ENCODE assay signal across 23 mouse cellular contexts in the genomic region with DNA sequence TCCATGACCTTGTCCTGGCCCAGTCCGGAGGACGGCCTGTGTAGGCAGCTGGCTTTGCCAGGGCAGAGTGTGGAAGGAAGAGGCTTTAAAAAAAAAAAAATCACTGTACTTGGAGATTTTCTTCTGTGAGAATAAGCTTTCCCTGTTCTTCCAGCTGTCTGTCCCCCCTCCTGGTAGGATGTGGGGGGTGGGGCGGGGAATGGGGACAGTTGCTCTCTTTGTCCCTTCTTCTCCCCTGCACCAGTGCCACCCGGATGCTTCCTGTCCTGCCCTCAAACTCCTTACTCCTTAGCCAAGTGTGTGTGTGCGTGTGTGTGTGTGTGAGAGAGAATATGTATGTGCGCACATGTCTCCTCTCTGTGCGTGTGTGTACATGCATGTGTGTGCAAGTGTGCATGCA. TPM values are rescaled to one million over a fixed set of nuclear protein-coding genes. Genes with fewer than 3 reads are reported as not detected.
DNase-seq lines count a peak whose midpoint lies in the region; ATAC-seq and TF ChIP-seq lines count a peak whose summit lies in the region.
"Had no signal": no experiment of that assay in that cellular context is flagged by ENCODE, and none has a peak within 500 bp of the region (broad histone marks: within the 10 kb centered on the region; RNA-seq: fewer than 3 reads in every experiment).

No protein-coding gene starts in this region.

- H3K27me3 ChIP-seq in embryonic facial prominence, embryonic 12.5 days = no peaks in the 10 kb centered on the region
- H3K27me3 ChIP-seq in embryonic facial prominence, embryonic 10.5 days (replicated peaks; ENCODE audit: low read depth, poor library complexity, severe bottlenecking) = no peaks in the 10 kb centered on the region
- no peaks in the 10 kb centered on the region for H3K27me3 ChIP-seq in hindbrain, postnatal 0 days (ENCODE audit: insufficient read depth, low read length)
- H3K27me3 ChIP-seq in hindbrain, embryonic 16.5 days (replicated peaks; ENCODE audit: control insufficient read depth, insufficient read depth, low read length) = no peaks in the 10 kb centered on the region
- H3K27me3 ChIP-seq in E14TG2a.4 (ENCODE audit: insufficient read depth, low read length) = no peaks in the 10 kb centered on the region
- H3K27me3 ChIP-seq in limb, embryonic 15.5 days = no peaks in the 10 kb centered on the region
- no peaks in the 10 kb centered on the region for H3K27me3 ChIP-seq in forebrain, embryonic 13.5 days
- H3K27me3 ChIP-seq: heart, embryonic 13.5 days; hindbrain, embryonic 13.5 days had no signal

- no peak overlapping the region for H3K9ac ChIP-seq in embryonic facial prominence, embryonic 12.5 days
- H3K9ac ChIP-seq in hindbrain, postnatal 0 days (replicated peaks; ENCODE audit: low read length) = no peak overlapping the region
- no peak overlapping the region for H3K9ac ChIP-seq in hindbrain, embryonic 16.5 days (ENCODE audit: low read depth, low read length)
- no peak overlapping the region for H3K9ac ChIP-seq in limb, embryonic 15.5 days
- no peak overlapping the region for H3K9ac ChIP-seq in forebrain, embryonic 13.5 days
- H3K9ac ChIP-seq: heart, embryonic 13.5 days; hindbrain, embryonic 13.5 days had no signal

- peaks cover 21% of the 10 kb centered on the region for H3K36me3 ChIP-seq in embryonic facial prominence, embryonic 12.5 days
- H3K36me3 ChIP-seq in embryonic facial prominence, embryonic 10.5 days (replicated peaks) = peaks cover 41% of the 10 kb centered on the region
- peaks cover 7% of the 10 kb centered on the region; the same call in 1 of the 2 replicates for H3K36me3 ChIP-seq in hindbrain, postnatal 0 days (ENCODE audit: insufficient read depth, low read length)
- peaks cover 7% of the 10 kb centered on the region for H3K36me3 ChIP-seq in hindbrain, embryonic 16.5 days (ENCODE audit: control insufficient read depth, insufficient read depth, low read length)
- peaks cover 28% of the 10 kb centered on the region for H3K36me3 ChIP-seq in E14TG2a.4 (ENCODE audit: insufficient read depth, low read length)
- H3K36me3 ChIP-seq in limb, embryonic 15.5 days = peaks cover 24% of the 10 kb centered on the region
- H3K36me3 ChIP-seq in forebrain, embryonic 13.5 days (ENCODE audit: poor library complexity, severe bottlenecking) = peaks cover 22% of the 10 kb centered on the region

- WGBS in embryonic facial prominence, embryonic 12.5 days = 57% methylated on average over 7 of the region's 7 CpGs
- WGBS in embryonic facial prominence, embryonic 10.5 days = 64% methylated on average over 7 of the region's 7 CpGs
- WGBS in hindbrain, postnatal 0 days = 69% methylated on average over 7 of the region's 7 CpGs
- WGBS in hindbrain, embryonic 16.5 days = 97% methylated on average over 6 of the region's 7 CpGs
- 76% methylated on average over 7 of the region's 7 CpGs for WGBS in limb, embryonic 15.5 days
- WGBS in forebrain, embryonic 13.5 days = 94% methylated on average over 7 of the region's 7 CpGs

- no peak for ATAC-seq in embryonic facial prominence, embryonic 12.5 days (ENCODE audit: insufficient number of reproducible peaks, insufficient read depth, low FRiP score, low TSS enrichment)
- no peak for ATAC-seq in hindbrain, postnatal 0 days
- no peak for ATAC-seq in hindbrain, embryonic 16.5 days
- no peak for ATAC-seq in limb, embryonic 15.5 days (ENCODE audit: insufficient number of reproducible peaks, low FRiP score, low TSS enrichment, low read depth)
- ATAC-seq in forebrain, embryonic 13.5 days = no peak
- ATAC-seq: forebrain, embryonic 16.5 days; inflammation-experienced regulatory T-cells, adult 6 months; intestine, postnatal 0 days had no signal

- no peaks in the 10 kb centered on the region for H3K9me3 ChIP-seq in embryonic facial prominence, embryonic 12.5 days
- peaks cover 4% of the 10 kb centered on the region; the same call in 1 of the 2 replicates for H3K9me3 ChIP-seq in embryonic facial prominence, embryonic 10.5 days
- no peaks in the 10 kb centered on the region for H3K9me3 ChIP-seq in hindbrain, postnatal 0 days (ENCODE audit: low read length)
- H3K9me3 ChIP-seq in hindbrain, embryonic 16.5 days (ENCODE audit: control insufficient read depth, low read length) = no peaks in the 10 kb centered on the region
- H3K9me3 ChIP-seq in E14TG2a.4 (ENCODE audit: low read length) = no peaks in the 10 kb centered on the region
- no peaks in the 10 kb centered on the region for H3K9me3 ChIP-seq in limb, embryonic 15.5 days
- no peaks in the 10 kb centered on the region for H3K9me3 ChIP-seq in forebrain, embryonic 13.5 days (replicated peaks)
- H3K9me3 ChIP-seq: heart, embryonic 13.5 days; hindbrain, embryonic 13.5 days had no signal

- no peak overlapping the region for H3K4me3 ChIP-seq in embryonic facial prominence, embryonic 12.5 days
- H3K4me3 ChIP-seq in embryonic facial prominence, embryonic 10.5 days = no peak overlapping the region
- no peak overlapping the region for H3K4me3 ChIP-seq in hindbrain, postnatal 0 days (ENCODE audit: low read length)
- H3K4me3 ChIP-seq in hindbrain, embryonic 16.5 days (ENCODE audit: low read length) = no peak overlapping the region
- peak overlapping the region; percentile 67 for H3K4me3 ChIP-seq in E14TG2a.4 (replicated peaks; ENCODE audit: low read length)
- no peak overlapping the region for H3K4me3 ChIP-seq in limb, embryonic 15.5 days
- no peak overlapping the region for H3K4me3 ChIP-seq in forebrain, embryonic 13.5 days
- H3K4me3 ChIP-seq: heart, embryonic 13.5 days; hindbrain, embryonic 13.5 days had no signal

- no peak for DNase-seq in embryonic facial prominence, embryonic 10.5 days (ENCODE audit: low spot score)
- no peak for DNase-seq in hindbrain, postnatal 0 days (ENCODE audit: low spot score)
- DNase-seq: adrenal gland, adult 2 months; adrenal gland, postnatal 25 days; B cell, adult 2 months; cerebellum, adult 18-20 months; gastrocnemius, postnatal 25 days; heart, postnatal 4 days had no signal

- no peak overlapping the region for H3K4me2 ChIP-seq in embryonic facial prominence, embryonic 12.5 days (replicated peaks)
- H3K4me2 ChIP-seq in hindbrain, postnatal 0 days (ENCODE audit: low read depth, low read length) = no peak overlapping the region
- H3K4me2 ChIP-seq in hindbrain, embryonic 16.5 days (ENCODE audit: low read length) = no peak overlapping the region
- H3K4me2 ChIP-seq in limb, embryonic 15.5 days = no peak overlapping the region
- no peak overlapping the region for H3K4me2 ChIP-seq in forebrain, embryonic 13.5 days
- H3K4me2 ChIP-seq: heart, embryonic 13.5 days; hindbrain, embryonic 13.5 days had no signal

- H3K4me1 ChIP-seq in embryonic facial prominence, embryonic 12.5 days = peaks cover 6% of the 10 kb centered on the region; the same call in 1 of the 2 replicates
- H3K4me1 ChIP-seq in embryonic facial prominence, embryonic 10.5 days = peaks cover 19% of the 10 kb centered on the region
- H3K4me1 ChIP-seq in hindbrain, postnatal 0 days (ENCODE audit: insufficient read depth, low read length) = no peaks in the 10 kb centered on the region
- H3K4me1 ChIP-seq in hindbrain, embryonic 16.5 days (ENCODE audit: control insufficient read depth, insufficient read depth, low read depth, low read length) = no peaks in the 10 kb centered on the region
- H3K4me1 ChIP-seq in E14TG2a.4 (replicated peaks; ENCODE audit: low read depth, low read length) = peaks cover 71% of the 10 kb centered on the region
- peaks cover 33% of the 10 kb centered on the region for H3K4me1 ChIP-seq in limb, embryonic 15.5 days
- 0 out of 2 replicates have a peak, but pooled peaks cover 4% of the 10 kb centered on the region for H3K4me1 ChIP-seq in forebrain, embryonic 13.5 days

- no peak for TF ChIP-seq CTCF in hindbrain, postnatal 0 days (IDR thresholded peaks at IDR 0.05; ENCODE audit: low read depth)
- no peak for TF ChIP-seq CTCF in E14TG2a.4 (conservative IDR thresholded peaks at IDR 0.05; ENCODE audit: low read length)

- H3K27ac ChIP-seq in embryonic facial prominence, embryonic 12.5 days = 0 out of 2 replicates have a peak overlapping the region, but pooled peaks have one; percentile 30
- H3K27ac ChIP-seq in embryonic facial prominence, embryonic 10.5 days (replicated peaks) = no peak overlapping the region
- H3K27ac ChIP-seq in hindbrain, postnatal 0 days = peak overlapping the region; percentile 36; the same call in 1 of the 2 replicates
- H3K27ac ChIP-seq in hindbrain, embryonic 16.5 days (ENCODE audit: low read depth, low read length) = no peak overlapping the region
- H3K27ac ChIP-seq in limb, embryonic 15.5 days = peak overlapping the region; percentile 71
- H3K27ac ChIP-seq in forebrain, embryonic 13.5 days = no peak overlapping the region; the same call in 1 of the 2 replicates
- H3K27ac ChIP-seq: heart, embryonic 13.5 days; hindbrain, embryonic 13.5 days had no signal

RNA-seq across cellular contexts. Expression of a gene that starts 14.9 kb away (rescaled TPM):
- polyA plus RNA-seq in embryonic facial prominence, embryonic 12.5 days (2016; fragmentation: Nextera tagmentation; extraction: Ambion mirVana) = 12.3 and 14.8 TPM in 2 replicates
- polyA plus RNA-seq in embryonic facial prominence, embryonic 10.5 days (2016; fragmentation: Nextera tagmentation; extraction: Ambion mirVana) = 8.4 and 8.7 TPM in 2 replicates
- total RNA-seq in hindbrain, postnatal 0 days (2014; rRNA removed) = 20.9 and 27.2 TPM in 2 replicates
- 16.8 and 18.3 TPM in 2 replicates for polyA plus RNA-seq in hindbrain, postnatal 0 days (2015; fragmentation: Nextera tagmentation; extraction: Ambion mirVana)
- 14.2 TPM in 2 replicates for polyA plus RNA-seq in hindbrain, embryonic 16.5 days (2015; fragmentation: Nextera tagmentation; extraction: Ambion mirVana)
- 16.4 and 18.2 TPM in 2 replicates for polyA plus RNA-seq in limb, embryonic 15.5 days (2015; fragmentation: Nextera tagmentation; extraction: Ambion mirVana)
- polyA plus RNA-seq in forebrain, embryonic 13.5 days (2015; fragmentation: Nextera tagmentation; extraction: Ambion mirVana) = 10.6 and 10.8 TPM in 2 replicates

RNA-seq across cellular contexts. Expression of a gene that starts 17.1 kb away (rescaled TPM):
- polyA plus RNA-seq in embryonic facial prominence, embryonic 12.5 days (2016; fragmentation: Nextera tagmentation; extraction: Ambion mirVana) = not detected in 2 replicates
- not detected in 2 replicates for polyA plus RNA-seq in embryonic facial prominence, embryonic 10.5 days (2016; fragmentation: Nextera tagmentation; extraction: Ambion mirVana)
- total RNA-seq in hindbrain, postnatal 0 days (2014; rRNA removed) = not detected in 2 replicates
- polyA plus RNA-seq in hindbrain, postnatal 0 days (2015; fragmentation: Nextera tagmentation; extraction: Ambion mirVana) = 0.64 and 0.87 TPM in 2 replicates
- 0.47 and 0.81 TPM in 2 replicates for polyA plus RNA-seq in hindbrain, embryonic 16.5 days (2015; fragmentation: Nextera tagmentation; extraction: Ambion mirVana)
- 1.0 TPM in 1 of 2 replicates, not detected in the other for polyA plus RNA-seq in limb, embryonic 15.5 days (2015; fragmentation: Nextera tagmentation; extraction: Ambion mirVana)
- polyA plus RNA-seq in forebrain, embryonic 13.5 days (2015; fragmentation: Nextera tagmentation; extraction: Ambion mirVana) = 0.79 and 1.1 TPM in 2 replicates
- total RNA-seq: adrenal gland, adult 2 months; adrenal gland, postnatal 25 days; gastrocnemius, postnatal 25 days; granulocyte monocyte progenitor cell, adult 5-6 weeks; heart, adult 8-10 months; heart, postnatal 4 days had no signal
- polyA plus RNA-seq: adrenal gland, adult 2 months; forebrain, embryonic 11.5 days; forebrain, embryonic 16.5 days; frontal cortex, adult 2 months; heart, embryonic 13.5 days; heart, postnatal 0 days; intestine, postnatal 0 days had no signal

RNA-seq across cellular contexts. Expression of a gene that starts 38.5 kb away (rescaled TPM):
- polyA plus RNA-seq in embryonic facial prominence, embryonic 12.5 days (2016; fragmentation: Nextera tagmentation; extraction: Ambion mirVana) = 14.8 and 16.6 TPM in 2 replicates
- polyA plus RNA-seq in embryonic facial prominence, embryonic 10.5 days (2016; fragmentation: Nextera tagmentation; extraction: Ambion mirVana) = 11.3 and 11.9 TPM in 2 replicates
- 15.3 and 29.3 TPM in 2 replicates for total RNA-seq in hindbrain, postnatal 0 days (2014; rRNA removed)
- polyA plus RNA-seq in hindbrain, postnatal 0 days (2015; fragmentation: Nextera tagmentation; extraction: Ambion mirVana) = 17.7 and 19.6 TPM in 2 replicates
- 17.3 and 19.8 TPM in 2 replicates for polyA plus RNA-seq in hindbrain, embryonic 16.5 days (2015; fragmentation: Nextera tagmentation; extraction: Ambion mirVana)
- 18.8 and 23.1 TPM in 2 replicates for polyA plus RNA-seq in limb, embryonic 15.5 days (2015; fragmentation: Nextera tagmentation; extraction: Ambion mirVana)
- 10.9 and 11.0 TPM in 2 replicates for polyA plus RNA-seq in forebrain, embryonic 13.5 days (2015; fragmentation: Nextera tagmentation; extraction: Ambion mirVana)

RNA-seq across cellular contexts. Expression of a gene that starts 40.1 kb away (rescaled TPM):
- polyA plus RNA-seq in embryonic facial prominence, embryonic 12.5 days (2016; fragmentation: Nextera tagmentation; extraction: Ambion mirVana) = 77.9 and 84.4 TPM in 2 replicates
- polyA plus RNA-seq in embryonic facial prominence, embryonic 10.5 days (2016; fragmentation: Nextera tagmentation; extraction: Ambion mirVana) = 88.1 and 92.1 TPM in 2 replicates
- 75.7 and 87.3 TPM in 2 replicates for total RNA-seq in hindbrain, postnatal 0 days (2014; rRNA removed)
- 59.7 and 60.9 TPM in 2 replicates for polyA plus RNA-seq in hindbrain, postnatal 0 days (2015; fragmentation: Nextera tagmentation; extraction: Ambion mirVana)
- polyA plus RNA-seq in hindbrain, embryonic 16.5 days (2015; fragmentation: Nextera tagmentation; extraction: Ambion mirVana) = 88.8 and 99.8 TPM in 2 replicates
- 42.1 and 46.0 TPM in 2 replicates for polyA plus RNA-seq in limb, embryonic 15.5 days (2015; fragmentation: Nextera tagmentation; extraction: Ambion mirVana)
- polyA plus RNA-seq in forebrain, embryonic 13.5 days (2015; fragmentation: Nextera tagmentation; extraction: Ambion mirVana) = 107 and 108 TPM in 2 replicates

Comparison
In these comparisons a context has a peak if more than half of its experiments do, and no peak if none do; other contexts are left out.
1. H3K27ac ChIP-seq: peak in embryonic facial prominence, embryonic 12.5 days (single experiment), hindbrain, postnatal 0 days (single experiment) and limb, embryonic 15.5 days (single experiment); none in embryonic facial prominence, embryonic 10.5 days (single experiment), hindbrain, embryonic 16.5 days (single experiment) and forebrain, embryonic 13.5 days (single experiment).